Mouse (Mus musculus) G1E-ER4 (cell line): ENCODE data around the gene Tas2r126. TPM values are rescaled to one million over a fixed set of nuclear protein-coding genes. Genes with fewer than 3 reads are reported as not detected.

ENCODE experiments used
- GATA1 ChIP-seq: IDR thresholded peaks from one replicate; pipeline ENCODE4 v1.8.0; 2012; ENCODE audit warnings: low read length, inconsistent platforms
- polyA plus RNA-seq: library from polyadenylated mRNA; stranded (reverse); fragments of >175 nt; gene quantifications from 2 replicates; pipeline ENCODE4 v1.2.3, GENCODE M21; 2012

Tas2r126 gene
- polyA plus RNA-seq, 1 experiment: not detected

DNA sequence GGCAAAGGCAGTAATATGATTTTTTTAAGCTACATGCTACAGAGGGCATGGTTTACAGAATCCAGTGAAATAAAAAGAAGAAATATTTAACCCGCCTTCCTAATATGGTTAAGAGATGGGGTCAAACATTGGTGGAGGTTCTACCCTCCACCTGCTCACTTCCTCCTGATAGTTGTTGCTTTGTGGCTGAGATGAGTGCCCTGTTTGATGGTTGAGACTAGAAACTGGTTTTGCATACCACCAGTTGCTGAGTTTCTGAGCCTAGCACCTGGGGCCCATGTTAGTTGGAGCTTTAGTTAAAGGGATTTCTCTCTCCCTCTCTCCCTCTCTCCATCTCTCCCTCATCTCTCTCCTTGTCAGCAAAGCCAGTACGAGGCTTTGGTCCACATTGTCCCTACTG, 13.0 kb downstream of the Tas2r126 start:
- TF ChIP-seq GATA1: no peak

- no peak for TF ChIP-seq GATA1
These were observed 30.8 kb downstream of the Tas2r126 start, which contains the start of gene Olfr458 for GRCm38 (mm10) chr6:42465096-42465495. TSS of gene Olfr458 (minus strand) at chr6:42465196.

GRCm38 (mm10) chr6:42470542-42470941, 36.2 kb downstream of the Tas2r126 start:
- no peak for TF ChIP-seq GATA1

DNA sequence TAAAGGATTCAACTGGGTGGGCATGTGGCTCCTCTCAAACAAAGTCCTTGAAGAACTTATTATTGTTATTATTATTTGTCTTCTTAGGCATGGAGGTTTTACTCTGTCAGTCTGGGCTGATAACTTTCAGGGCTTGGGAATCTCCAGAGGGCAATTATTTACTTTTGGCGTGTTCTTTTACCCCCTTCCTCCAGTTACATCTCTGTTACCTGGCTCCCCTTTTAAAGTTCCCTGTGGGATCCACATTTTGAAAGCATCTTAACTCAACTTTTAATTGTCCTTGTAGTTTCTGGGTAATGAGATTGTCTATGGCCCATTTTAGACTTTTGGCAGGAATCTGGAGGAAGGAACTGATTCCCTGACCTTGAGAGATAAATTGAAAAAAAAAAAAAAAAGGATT, 41.9 kb downstream of the Tas2r126 start, which contains the start of gene Olfr457:
Gene Olfr457, minus strand, starts transcription at position 101 of the 400 bp plus-strand sequence.
- TF ChIP-seq GATA1: no peak

GRCm38 (mm10) chr6:42484633-42485032, 50.3 kb downstream of the Tas2r126 start:
- TF ChIP-seq GATA1: no peak

Other genes starting within 250 kb of the Tas2r126 start
- not detected in 2 replicates for gene Tas2r144, start 219.2 kb upstream of the Tas2r126 start, polyA plus RNA-seq
- gene Gstk1, start 188.6 kb upstream of the Tas2r126 start, polyA plus RNA-seq: not detected in 2 replicates
- gene Tmem139, start 172.6 kb upstream of the Tas2r126 start, polyA plus RNA-seq: not detected in 2 replicates
- gene Casp2, start 169.6 kb upstream of the Tas2r126 start, polyA plus RNA-seq: 4.3 and 6.7 TPM in 2 replicates
- gene Clcn1, start 147.8 kb upstream of the Tas2r126 start, polyA plus RNA-seq: not detected in 2 replicates
- not detected in 2 replicates for gene Fam131b, start 109.9 kb upstream of the Tas2r126 start, polyA plus RNA-seq
- gene Zyx, start 84.9 kb upstream of the Tas2r126 start, polyA plus RNA-seq: 387 and 522 TPM in 2 replicates
- not detected in 2 replicates for gene Epha1, start 61.3 kb upstream of the Tas2r126 start, polyA plus RNA-seq
- gene Tas2r143, start 34.3 kb upstream of the Tas2r126 start, polyA plus RNA-seq: not detected in 2 replicates
- gene Tas2r135, start 29.1 kb upstream of the Tas2r126 start, polyA plus RNA-seq: not detected in 2 replicates
- gene Olfr458, start 30.7 kb downstream of the Tas2r126 start, polyA plus RNA-seq: not detected in 2 replicates
- not detected in 2 replicates for gene Olfr457, start 41.8 kb downstream of the Tas2r126 start, polyA plus RNA-seq
- gene Olfr456, start 52.7 kb downstream of the Tas2r126 start, polyA plus RNA-seq: not detected in 2 replicates
- gene Olfr455, start 113.1 kb downstream of the Tas2r126 start, polyA plus RNA-seq: not detected in 2 replicates
- not detected in 2 replicates for gene Tcaf3, start 163.2 kb downstream of the Tas2r126 start, polyA plus RNA-seq
- not detected in 2 replicates for gene Tcaf2, start 210.7 kb downstream of the Tas2r126 start, polyA plus RNA-seq